In the genomic region with DNA sequence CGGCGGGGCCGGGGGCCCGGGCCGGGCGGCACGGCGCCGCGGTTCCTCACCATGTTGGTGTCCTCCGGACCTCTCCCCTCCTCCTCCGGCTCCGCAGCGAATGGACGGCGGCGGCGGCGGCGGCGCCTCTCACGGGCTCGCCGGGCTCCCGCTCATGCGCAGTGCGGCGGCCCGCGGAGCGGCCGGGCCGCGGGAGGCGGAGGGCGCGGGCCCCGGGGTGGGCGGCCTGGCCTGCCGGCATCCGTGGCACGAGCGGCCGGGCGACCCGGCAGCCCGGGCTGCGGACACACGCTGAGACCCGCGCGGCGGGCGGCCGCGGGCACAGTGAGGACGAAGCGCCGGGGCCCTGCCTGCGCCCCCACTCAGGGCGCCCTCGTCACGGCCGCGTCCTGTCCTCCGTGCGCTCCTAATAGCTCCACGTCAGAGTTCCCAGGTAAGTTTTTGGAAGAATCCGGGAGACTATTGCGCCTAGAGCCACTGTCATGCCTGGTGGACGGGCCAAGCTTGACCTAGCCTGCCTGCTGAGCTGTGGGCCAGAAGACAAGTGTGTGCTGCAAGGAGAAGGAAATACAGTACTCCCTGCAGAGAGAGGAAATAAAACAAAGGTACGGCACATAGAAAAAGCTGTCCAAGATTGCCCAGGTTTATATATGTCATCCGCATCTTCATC, we compare ENCODE assay signal across 8 mouse cellular contexts. TPM values are rescaled to one million over a fixed set of nuclear protein-coding genes. Genes with fewer than 3 reads are reported as not detected.
DNase-seq lines count a peak whose midpoint lies in the region; ATAC-seq and TF ChIP-seq lines count a peak whose summit lies in the region.

No protein-coding gene starts in this region.

- no peak for TF ChIP-seq CTCF in G1E (IDR thresholded peaks at IDR 0.05; ENCODE audit: low read depth, low read length)

- H3K9me3 ChIP-seq in G1E (replicated peaks): no peaks in the 10 kb centered on the region
- no peaks in the 10 kb centered on the region for H3K9me3 ChIP-seq in hindbrain, embryonic 10.5 days

- peak; percentile 7; the same call in 1 of the 2 replicates for ATAC-seq in G1E (ENCODE audit: extremely low read depth, insufficient number of reproducible peaks, low FRiP score, poor library complexity, severe bottlenecking)
- ATAC-seq in frontal cortex, adult (ENCODE audit: low TSS enrichment): peak; percentile 93

- DNase-seq in G1E (ENCODE audit: low spot score): peak; percentile 67
- peak; percentile 80 for DNase-seq in cerebellum, adult 8-10 months
- DNase-seq in hindbrain, embryonic 10.5 days (ENCODE audit: low spot score): peak; percentile 83
- peak; percentile 73 to 77 for DNase-seq in layer of hippocampus, postnatal 14 days (ENCODE audit: low spot score in 2 of 2)
- peak; percentile 85 for DNase-seq in lung, postnatal 10 days
- DNase-seq in ovary, postnatal 10 days (ENCODE audit: low spot score): peak; percentile 62
- DNase-seq in thymus, postnatal 0 days (ENCODE audit: low spot score): peak; percentile 72

- H3K4me1 ChIP-seq in G1E (ENCODE audit: insufficient read depth, low read depth, low read length): peaks cover 43% of the 10 kb centered on the region
- H3K4me1 ChIP-seq in hindbrain, embryonic 10.5 days (replicated peaks): peaks cover 32% of the 10 kb centered on the region

- no peaks in the 10 kb centered on the region for H3K27me3 ChIP-seq in G1E (ENCODE audit: insufficient read depth, low read length)
- H3K27me3 ChIP-seq in hindbrain, embryonic 10.5 days (ENCODE audit: insufficient read depth, poor library complexity, severe bottlenecking): no peaks in the 10 kb centered on the region

- H3K4me3 ChIP-seq in G1E (ENCODE audit: low read depth, low read length): peak overlapping the region; percentile 87
- peak overlapping the region; percentile 83 for H3K4me3 ChIP-seq in hindbrain, embryonic 10.5 days

- under 1% methylated on average over 73 of the region's 73 CpGs for WGBS in hindbrain, embryonic 10.5 days

- H3K27ac ChIP-seq in hindbrain, embryonic 10.5 days: peak overlapping the region; percentile 98

- H3K36me3 ChIP-seq in G1E (replicated peaks): peaks cover 42% of the 10 kb centered on the region
- no peaks in the 10 kb centered on the region for H3K36me3 ChIP-seq in hindbrain, embryonic 10.5 days

RNA-seq across cellular contexts. Expression of a gene that starts 4.4 kb away (rescaled TPM):
- total RNA-seq in G1E (2014; fragmentation: Nextera tagmentation) (144 and 220 TPM in 2 replicates), G1E (2017) (89.7 and 136 TPM in 2 replicates)
- polyA plus RNA-seq in G1E (2012): 7.9 and 14.8 TPM in 2 replicates
- polyA plus RNA-seq in hindbrain, embryonic 10.5 days (2016; fragmentation: Nextera tagmentation; extraction: Ambion mirVana): 86.5 and 102 TPM in 2 replicates
- 10 to 100 TPM; 61.5 to 65.1 TPM for total RNA-seq in layer of hippocampus, postnatal 14 days (2021)
- 118 and 126 TPM in 2 replicates for polyA plus RNA-seq in thymus, postnatal 0 days (2015; fragmentation: Nextera tagmentation; extraction: Ambion mirVana)

Comparison
In these comparisons a context has a peak if more than half of its experiments do, and no peak if none do; other contexts are left out.
1. Peak in every context shown above with its lines: DNase-seq, ATAC-seq, H3K4me3 ChIP-seq and H3K27ac ChIP-seq.